ENCODE assay signal across 11 mouse cellular contexts in the genomic region with DNA sequence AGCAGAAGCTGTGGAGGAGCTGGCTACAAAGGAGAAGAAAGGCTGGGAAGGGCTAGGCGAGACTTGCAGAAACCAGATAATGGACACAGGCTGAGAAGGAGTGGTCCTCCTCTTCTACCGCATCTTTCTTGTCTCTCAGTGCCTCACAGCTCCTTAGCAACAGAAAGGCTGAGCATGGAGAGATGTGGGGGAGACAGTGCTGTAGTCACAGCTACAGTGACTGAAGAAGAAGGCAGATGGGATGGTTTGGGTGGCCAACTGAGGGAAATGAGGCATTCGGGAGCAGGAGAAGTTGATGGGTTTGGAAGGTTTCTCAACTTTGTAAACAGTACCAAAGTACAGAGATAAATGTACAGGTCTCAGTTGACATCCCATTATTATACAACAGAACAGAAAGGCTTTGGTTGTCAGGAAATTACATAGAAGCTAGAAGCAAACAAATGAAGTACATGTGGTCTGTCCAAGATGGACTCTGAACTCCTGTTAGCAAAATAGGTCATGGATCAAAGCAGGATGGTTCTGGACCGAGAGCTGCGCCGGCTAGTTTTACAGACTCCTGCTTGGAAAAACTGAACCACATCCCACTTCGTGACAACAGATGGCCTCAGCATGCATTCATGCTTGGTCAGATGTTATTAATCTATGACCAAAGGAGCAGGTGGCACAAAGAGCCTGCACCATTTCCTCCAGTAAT.
DNase-seq lines count a peak whose midpoint lies in the region; ATAC-seq and TF ChIP-seq lines count a peak whose summit lies in the region.
"Had no signal": no experiment of that assay in that cellular context is flagged by ENCODE, and none has a peak within 500 bp of the region (broad histone marks: within the 10 kb centered on the region; RNA-seq: fewer than 3 reads in every experiment).

No protein-coding gene starts in this region.

- no peaks in the 10 kb centered on the region for H3K36me3 ChIP-seq in kidney, embryonic 16.5 days (ENCODE audit: insufficient read depth, low read length)
- H3K36me3 ChIP-seq in forebrain, embryonic 15.5 days: no peaks in the 10 kb centered on the region
- H3K36me3 ChIP-seq in liver, postnatal 0 days (replicated peaks; ENCODE audit: insufficient read depth, low read length): no peaks in the 10 kb centered on the region
- H3K36me3 ChIP-seq: intestine, embryonic 15.5 days had no signal

- peak; percentile 8 for DNase-seq in kidney, adult 9 months
- DNase-seq in cerebellum, adult 11 months: peak; percentile 91
- DNase-seq in liver, postnatal 0 days: peak; percentile 31
- DNase-seq in adrenal gland, postnatal 4 days (ENCODE audit: low spot score in 2 of 2): no peak
- DNase-seq in urinary bladder, postnatal 10 days (ENCODE audit: low spot score): no peak
- no peak for DNase-seq in urinary bladder, adult 2 months (ENCODE audit: low spot score)
- DNase-seq: B cell, adult 2 months; gastrocnemius, postnatal 25 days had no signal

- no peak for TF ChIP-seq CTCF in liver, postnatal 0 days (IDR thresholded peaks at IDR 0.05; ENCODE audit: low read depth)

- ATAC-seq in kidney, embryonic 16.5 days (ENCODE audit: low FRiP score, low TSS enrichment): no peak
- ATAC-seq in forebrain, embryonic 15.5 days (replicated peaks): peak; percentile 53
- peak; percentile 98 for ATAC-seq in liver, postnatal 0 days
- ATAC-seq: intestine, embryonic 15.5 days had no signal

- no peak overlapping the region for H3K27ac ChIP-seq in kidney, embryonic 16.5 days (ENCODE audit: low read length)
- peak overlapping the region; percentile 47 for H3K27ac ChIP-seq in forebrain, embryonic 15.5 days (replicated peaks)
- H3K27ac ChIP-seq in liver, postnatal 0 days (ENCODE audit: low read depth): peak overlapping the region; percentile 76
- H3K27ac ChIP-seq: intestine, embryonic 15.5 days had no signal

- H3K4me3 ChIP-seq in kidney, embryonic 16.5 days (ENCODE audit: low read length): no peak overlapping the region
- no peak overlapping the region for H3K4me3 ChIP-seq in forebrain, embryonic 15.5 days
- no peak overlapping the region for H3K4me3 ChIP-seq in liver, postnatal 0 days (ENCODE audit: low read depth, low read length)
- H3K4me3 ChIP-seq: intestine, embryonic 15.5 days had no signal

- no peaks in the 10 kb centered on the region for H3K4me1 ChIP-seq in kidney, embryonic 16.5 days (ENCODE audit: insufficient read depth, low read length)
- H3K4me1 ChIP-seq in forebrain, embryonic 15.5 days: peaks cover 15% of the 10 kb centered on the region
- peaks cover 4% of the 10 kb centered on the region; the same call in 1 of the 2 replicates for H3K4me1 ChIP-seq in liver, postnatal 0 days (ENCODE audit: insufficient read depth)
- H3K4me1 ChIP-seq: intestine, embryonic 15.5 days had no signal

- no peaks in the 10 kb centered on the region for H3K9me3 ChIP-seq in kidney, embryonic 16.5 days (ENCODE audit: low read length)
- H3K9me3 ChIP-seq in forebrain, embryonic 15.5 days: no peaks in the 10 kb centered on the region
- H3K9me3 ChIP-seq in liver, postnatal 0 days (ENCODE audit: low read length): no peaks in the 10 kb centered on the region
- H3K9me3 ChIP-seq: intestine, embryonic 15.5 days had no signal

- H3K4me2 ChIP-seq in kidney, embryonic 16.5 days (replicated peaks; ENCODE audit: low read depth, low read length): no peak overlapping the region
- no peak overlapping the region for H3K4me2 ChIP-seq in forebrain, embryonic 15.5 days (replicated peaks)
- no peak overlapping the region for H3K4me2 ChIP-seq in liver, postnatal 0 days (ENCODE audit: low read depth, low read length)
- H3K4me2 ChIP-seq: intestine, embryonic 15.5 days had no signal

- H3K9ac ChIP-seq in kidney, embryonic 16.5 days (replicated peaks; ENCODE audit: low read length): no peak overlapping the region
- H3K9ac ChIP-seq in forebrain, embryonic 15.5 days (replicated peaks): no peak overlapping the region
- no peak overlapping the region for H3K9ac ChIP-seq in liver, postnatal 0 days (replicated peaks)
- H3K9ac ChIP-seq: intestine, embryonic 15.5 days had no signal

- no peaks in the 10 kb centered on the region for H3K27me3 ChIP-seq in kidney, embryonic 16.5 days (ENCODE audit: insufficient read depth, low read length)
- no peaks in the 10 kb centered on the region for H3K27me3 ChIP-seq in forebrain, embryonic 15.5 days
- H3K27me3 ChIP-seq in liver, postnatal 0 days (ENCODE audit: insufficient read depth, low read length): no peaks in the 10 kb centered on the region
- H3K27me3 ChIP-seq: intestine, embryonic 15.5 days had no signal

- 68% methylated on average over 7 of the region's 7 CpGs for WGBS in kidney, embryonic 16.5 days
- WGBS in forebrain, embryonic 15.5 days: 41% methylated on average over 7 of the region's 7 CpGs
- 49% methylated on average over 7 of the region's 7 CpGs for WGBS in liver, postnatal 0 days (ENCODE audit: insufficient replicate concordance)

- peak; percentile 76 for TF ChIP-seq EP300 in liver, postnatal 0 days (IDR thresholded peaks at IDR 0.05; ENCODE audit: low read depth)

Comparison
In these comparisons a context has a peak if more than half of its experiments do, and no peak if none do; other contexts are left out.
1. DNase-seq: peak in kidney, adult 9 months (single experiment), cerebellum, adult 11 months (single experiment) and liver, postnatal 0 days (single experiment); none in adrenal gland, postnatal 4 days (0 of 2), urinary bladder, postnatal 10 days (single experiment) and urinary bladder, adult 2 months (single experiment).